Mouse (Mus musculus) C3H10T1/2 (cell line): ENCODE data around the gene Neurod4. TPM values are rescaled to one million over a fixed set of nuclear protein-coding genes. Genes with fewer than 3 reads are reported as not detected.

Experiments used
- polyA plus RNA-seq, 2 experiments: library from polyadenylated mRNA; unstranded; fragments of >200 nt; fragmentation: generic; extraction: Trizol; gene quantifications; one replicate each; pipeline ENCODE4 v1.2.1; 2012; ENCODE audit warnings: missing spikeins in 2 of 2

Gene Neurod4
- not detected for polyA plus RNA-seq

DNA sequence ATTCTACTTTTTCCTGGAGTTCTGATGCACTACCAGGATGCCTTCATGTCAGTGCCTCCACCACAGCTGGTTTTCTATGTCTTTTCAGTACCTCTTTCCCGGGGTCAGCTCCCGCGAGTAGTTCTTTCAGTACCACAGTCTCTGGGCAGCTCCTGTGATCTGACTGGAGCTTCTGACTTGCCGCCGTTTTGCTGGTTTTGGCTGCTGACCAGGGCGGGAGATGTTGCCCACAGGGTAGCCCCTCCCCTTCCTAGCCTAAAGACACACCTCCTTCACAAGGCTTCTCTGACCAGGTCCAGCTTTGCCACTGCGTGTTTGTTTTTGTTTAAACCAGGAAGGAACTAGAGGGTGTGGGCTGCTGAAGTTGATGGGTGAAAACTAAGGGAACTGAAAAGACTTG, at the start of gene Neurod4:
Neurod4 (minus strand) TSS at position 175 of the 400 bp plus-strand sequence.

DNA sequence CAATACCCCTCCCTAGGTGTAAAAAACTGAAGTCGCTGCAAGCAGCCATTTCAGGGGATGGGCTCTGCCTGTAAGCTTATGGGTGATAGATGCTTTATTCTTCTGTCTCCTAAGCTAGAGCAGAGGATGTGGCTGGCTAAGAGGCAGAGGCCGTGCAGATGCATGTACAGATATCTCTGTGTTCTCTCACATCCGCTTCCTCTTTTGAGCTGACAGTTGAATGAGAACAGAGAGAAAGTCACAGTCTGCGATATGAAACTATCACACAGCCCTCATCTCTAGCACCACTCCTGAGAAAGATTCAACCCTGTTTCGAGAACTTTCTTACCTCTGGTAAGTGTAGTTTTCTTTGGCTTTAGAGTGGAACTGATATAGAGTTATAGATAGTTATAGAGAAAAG, 42.6 kb upstream of the Neurod4 start, which contains the start of gene Tespa1:
Tespa1 (plus strand) TSS at position 234 of the 400 bp plus-strand sequence.

Other genes with a start within 250 kb of the Neurod4 start
- gene Olfr821, start 249.9 kb downstream of the Neurod4 start, polyA plus RNA-seq = not detected
- gene Olfr822, start 209.0 kb downstream of the Neurod4 start, polyA plus RNA-seq = not detected
- gene Olfr823, start 164.9 kb downstream of the Neurod4 start, polyA plus RNA-seq = not detected
- gene Olfr824, start 150.2 kb downstream of the Neurod4 start, polyA plus RNA-seq = not detected
- not detected for gene Olfr825, start 113.5 kb downstream of the Neurod4 start, polyA plus RNA-seq
- gene Olfr826, start 96.1 kb downstream of the Neurod4 start, polyA plus RNA-seq = not detected
- gene Olfr827, start 65.8 kb downstream of the Neurod4 start, polyA plus RNA-seq = not detected
- not detected for gene Tespa1, start 42.6 kb upstream of the Neurod4 start, polyA plus RNA-seq
- not detected for gene Vmn2r84, start 114.1 kb upstream of the Neurod4 start, polyA plus RNA-seq
- under 1 TPM in 1 of 2 experiments, not detected in 1; under 0.01 TPM for gene Vmn2r85, start 149.5 kb upstream of the Neurod4 start, polyA plus RNA-seq
- not detected for gene Vmn2r86, start 175.8 kb upstream of the Neurod4 start, polyA plus RNA-seq
- gene Vmn2r87, start 217.2 kb upstream of the Neurod4 start, polyA plus RNA-seq = not detected